Mouse (Mus musculus) lung, postnatal 0 days (tissue): ENCODE data around the gene Nat8f4.

Experiments used
- CTCF ChIP-seq: IDR thresholded peaks from 2 replicates; pipeline ENCODE4 v1.5.1; 2016; ENCODE audit warnings: antibody characterized with exemption, mild to moderate bottlenecking
- EP300 ChIP-seq: IDR thresholded peaks from 2 replicates; pipeline ENCODE4 v1.6.1; 2016; ENCODE audit warnings: antibody characterized with exemption, mild to moderate bottlenecking, control low read depth

DNA sequence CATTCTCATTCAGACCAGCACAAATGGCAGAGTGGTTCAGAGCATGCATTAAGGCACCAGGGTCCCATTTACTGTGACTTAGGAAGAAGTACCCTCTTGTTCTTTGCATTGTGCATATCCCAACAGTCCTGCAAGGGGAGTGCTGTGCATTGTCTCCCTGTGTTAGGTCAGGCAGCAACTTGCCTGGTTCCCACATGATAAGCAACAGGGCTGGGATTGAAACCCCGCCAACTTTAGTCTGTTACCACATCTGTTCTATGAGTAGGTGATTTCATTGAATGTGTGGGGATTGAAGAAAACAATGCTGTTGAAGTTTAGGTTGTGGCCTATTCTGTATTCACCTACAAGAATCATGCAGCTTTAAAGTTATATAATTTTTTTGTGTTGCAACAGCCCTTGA is 22.0 kb upstream of the Nat8f4 start:
- TF ChIP-seq CTCF (no peak), EP300 (no peak)
